Mouse (Mus musculus) heart, embryonic 13.5 days (tissue): Measurements from ENCODE around the gene Ankmy1. TPM values are rescaled to one million over a fixed set of nuclear protein-coding genes. Genes with fewer than 3 reads are reported as not detected.

Experiments
- microRNA counts: library from miRNA; unstranded; fragments of <30 nt; microRNA quantifications from one replicate; lab custom pipeline; 2016
- microRNA-seq: library from miRNA; unstranded; fragments of <30 nt; microRNA quantifications from one replicate; pipeline ENCODE4, GENCODE M21; 2016
- polyA plus RNA-seq: library from polyadenylated mRNA; unstranded; fragments of >200 nt; fragmentation: Nextera tagmentation; extraction: Ambion mirVana; gene quantifications from 2 replicates; pipeline ENCODE4 v1.2.1, GENCODE M21; 2015

Gene Ankmy1
- polyA plus RNA-seq, 1 experiment from 2014 or later = 0.12 TPM

MicroRNA genes within 50 kb of the gene (microRNA counts, 519-probe panel; counts per million panel counts)
- microRNA mmu-miR-149 (lab: Ali Mortazavi, UCI) = 4,654 counts per million, percentile 81 among the panel's probes with 10 or more counts

Small RNA genes lying within 50 kb of the gene (microRNA-seq; reads per million reads assigned to microRNA genes)
- 4,523 reads per million, percentile 91 among the genes with 10 or more reads in this experiment for gene Mir149

Other genes starting within 250 kb of the Ankmy1 start
- 53.1 and 61.5 TPM in 2 replicates for gene Gpc1, start 71.3 kb downstream of the Ankmy1 start, polyA plus RNA-seq
- gene Dusp28, start 4.1 kb upstream of the Ankmy1 start, polyA plus RNA-seq = 9.8 and 12.8 TPM in 2 replicates
- 30.9 and 31.0 TPM in 2 replicates for gene Rnpepl1, start 7.9 kb upstream of the Ankmy1 start, polyA plus RNA-seq
- 14.9 and 15.8 TPM in 2 replicates for gene Capn10, start 31.5 kb upstream of the Ankmy1 start, polyA plus RNA-seq
- 0.14 and 0.48 TPM in 2 replicates for gene Gpr35, start 48.0 kb upstream of the Ankmy1 start, polyA plus RNA-seq
- not detected in 2 replicates for gene Aqp12, start 103.4 kb upstream of the Ankmy1 start, polyA plus RNA-seq
- 9.7 and 10.8 TPM in 2 replicates for gene Kif1a, start 199.0 kb upstream of the Ankmy1 start, polyA plus RNA-seq
- gene Agxt, start 232.3 kb upstream of the Ankmy1 start, polyA plus RNA-seq = 0.27 TPM in 1 of 2 replicates, not detected in the other